Comparison of ENCODE assay signal across 10 mouse cellular contexts in the genomic region with DNA sequence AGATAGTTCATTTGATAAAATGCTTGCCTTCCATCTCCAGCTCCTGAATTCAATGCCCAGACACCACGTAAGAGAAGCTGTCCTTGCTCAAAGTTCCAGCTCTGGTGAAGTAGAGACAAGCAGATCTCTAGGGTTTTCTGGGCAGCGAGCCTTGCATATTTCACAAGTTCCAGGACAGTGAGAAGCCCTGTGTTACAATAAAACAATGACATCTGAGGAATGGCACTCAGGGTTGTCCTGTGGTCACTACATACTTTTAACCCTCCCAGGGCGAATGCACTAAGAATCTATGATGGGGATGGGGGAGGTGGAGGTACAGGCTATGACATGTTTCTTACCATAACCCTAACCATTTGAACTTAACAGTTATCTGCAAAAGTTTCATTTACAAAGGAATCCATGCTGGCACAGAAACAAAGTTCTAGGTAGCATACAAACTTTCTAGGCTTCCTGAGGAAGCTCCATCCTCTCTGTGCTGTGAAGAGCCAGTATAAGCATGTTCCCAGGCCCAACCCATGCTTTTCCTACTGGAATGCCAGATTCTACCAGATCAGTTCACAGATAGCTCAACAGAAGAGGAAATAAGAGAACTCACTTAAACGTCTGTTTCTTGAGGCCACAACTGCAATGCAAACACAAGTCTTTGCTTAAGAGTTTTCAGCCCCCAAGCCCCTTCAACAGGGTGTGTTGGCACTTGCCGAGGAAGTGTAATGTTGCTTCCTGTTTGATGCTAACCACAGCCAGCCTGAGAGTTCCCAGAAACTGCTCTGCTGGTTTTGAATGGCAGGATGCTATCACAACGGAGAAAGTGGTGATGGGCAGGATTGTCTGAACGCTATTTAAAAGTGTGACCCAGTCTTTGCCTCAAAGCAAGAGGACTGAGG. TPM values are rescaled to one million over a fixed set of nuclear protein-coding genes. Genes with fewer than 3 reads are reported as not detected.
DNase-seq lines count a peak whose midpoint lies in the region; ATAC-seq and TF ChIP-seq lines count a peak whose summit lies in the region.
"Had no signal": no experiment of that assay in that cellular context is flagged by ENCODE, and none has a peak within 500 bp of the region (broad histone marks: within the 10 kb centered on the region; RNA-seq: fewer than 3 reads in every experiment).

No protein-coding gene starts in this region.

- no peak for ATAC-seq in midbrain, embryonic 11.5 days (ENCODE audit: low FRiP score)
- no peak for ATAC-seq in midbrain, embryonic 13.5 days

- no peak overlapping the region for H3K27ac ChIP-seq in midbrain, embryonic 11.5 days (ENCODE audit: low read depth, low read length)
- no peak overlapping the region for H3K27ac ChIP-seq in midbrain, embryonic 13.5 days
- H3K27ac ChIP-seq in midbrain, embryonic 10.5 days (replicated peaks) = no peak overlapping the region
- H3K27ac ChIP-seq: liver, embryonic 13.5 days; neural tube, embryonic 13.5 days had no signal

- no peaks in the 10 kb centered on the region for H3K27me3 ChIP-seq in midbrain, embryonic 11.5 days (ENCODE audit: control insufficient read depth, insufficient read depth, low read length)
- no peaks in the 10 kb centered on the region for H3K27me3 ChIP-seq in midbrain, embryonic 13.5 days
- H3K27me3 ChIP-seq in midbrain, embryonic 10.5 days (ENCODE audit: low read depth, poor library complexity, severe bottlenecking) = no peaks in the 10 kb centered on the region
- H3K27me3 ChIP-seq: liver, embryonic 13.5 days; neural tube, embryonic 13.5 days had no signal

- H3K36me3 ChIP-seq in midbrain, embryonic 11.5 days (ENCODE audit: control insufficient read depth, insufficient read depth, low read length) = no peaks in the 10 kb centered on the region
- H3K36me3 ChIP-seq in midbrain, embryonic 13.5 days = no peaks in the 10 kb centered on the region
- H3K36me3 ChIP-seq in midbrain, embryonic 10.5 days = no peaks in the 10 kb centered on the region
- H3K36me3 ChIP-seq: liver, embryonic 13.5 days; neural tube, embryonic 13.5 days had no signal

- no peak overlapping the region for H3K4me3 ChIP-seq in midbrain, embryonic 11.5 days (ENCODE audit: low read depth, low read length)
- no peak overlapping the region for H3K4me3 ChIP-seq in midbrain, embryonic 13.5 days (replicated peaks)
- no peak overlapping the region for H3K4me3 ChIP-seq in lung, adult 2 months (replicated peaks; ENCODE audit: extremely low read depth, low read depth, low read length)
- no peak overlapping the region for H3K4me3 ChIP-seq in midbrain, embryonic 10.5 days
- H3K4me3 ChIP-seq: liver, embryonic 13.5 days; neural tube, embryonic 13.5 days had no signal

- H3K4me1 ChIP-seq in midbrain, embryonic 11.5 days (ENCODE audit: control insufficient read depth, insufficient read depth, low read length) = no peaks in the 10 kb centered on the region
- H3K4me1 ChIP-seq in midbrain, embryonic 13.5 days (replicated peaks) = no peaks in the 10 kb centered on the region
- H3K4me1 ChIP-seq in lung, adult 2 months (ENCODE audit: control insufficient read depth, insufficient read depth, low read length) = peaks cover 11% of the 10 kb centered on the region
- H3K4me1 ChIP-seq in midbrain, embryonic 10.5 days = no peaks in the 10 kb centered on the region
- H3K4me1 ChIP-seq: liver, embryonic 13.5 days; neural tube, embryonic 13.5 days had no signal

- WGBS in midbrain, embryonic 11.5 days = 85% methylated on average over 7 of the region's 7 CpGs
- WGBS in midbrain, embryonic 13.5 days = 81% methylated on average over 7 of the region's 7 CpGs
- 23% methylated on average over 7 of the region's 7 CpGs for WGBS in lung, adult 2 months
- 74% methylated on average over 7 of the region's 7 CpGs for WGBS in midbrain, embryonic 10.5 days

- no peak for TF ChIP-seq CTCF in lung, adult 2 months (IDR thresholded peaks at IDR 0.05; ENCODE audit: insufficient read depth, low read length)

- no peak overlapping the region for H3K9ac ChIP-seq in midbrain, embryonic 11.5 days (ENCODE audit: low read length)
- no peak overlapping the region for H3K9ac ChIP-seq in midbrain, embryonic 13.5 days (replicated peaks)
- H3K9ac ChIP-seq: liver, embryonic 13.5 days; neural tube, embryonic 13.5 days had no signal

- no peak for TF ChIP-seq POLR2A in lung, adult 2 months (IDR thresholded peaks at IDR 0.05; ENCODE audit: borderline replicate concordance, extremely low read depth, low read depth, low read length)

- DNase-seq in midbrain, embryonic 11.5 days (ENCODE audit: low spot score, missing footprints) = peak; percentile 33
- DNase-seq in fibroblast of lung, adult 2 months (ENCODE audit: low read depth) = peak; percentile 59
- DNase-seq in lung, adult 2 months = peak; percentile 6
- DNase-seq in thymus, postnatal 14 days = peak; percentile 75
- no peak for DNase-seq in frontal cortex, postnatal 36 days (ENCODE audit: low spot score in 2 of 2)
- DNase-seq in left cerebral cortex, adult 9 months (ENCODE audit: low spot score in 2 of 2) = no peak
- no peak for DNase-seq in midbrain, embryonic 10.5 days (ENCODE audit: low spot score)
- DNase-seq: liver, embryonic 13.5 days had no signal

- H3K9me3 ChIP-seq in midbrain, embryonic 11.5 days (ENCODE audit: control insufficient read depth, low read length) = no peaks in the 10 kb centered on the region
- H3K9me3 ChIP-seq in midbrain, embryonic 13.5 days = no peaks in the 10 kb centered on the region
- H3K9me3 ChIP-seq in midbrain, embryonic 10.5 days (replicated peaks) = no peaks in the 10 kb centered on the region
- H3K9me3 ChIP-seq: liver, embryonic 13.5 days; neural tube, embryonic 13.5 days had no signal

- no peak overlapping the region for H3K4me2 ChIP-seq in midbrain, embryonic 11.5 days
- H3K4me2 ChIP-seq in midbrain, embryonic 13.5 days (replicated peaks) = no peak overlapping the region
- H3K4me2 ChIP-seq: liver, embryonic 13.5 days; neural tube, embryonic 13.5 days had no signal

RNA-seq across cellular contexts. Expression of a gene that starts 48.4 kb away (rescaled TPM):
- 0.37 and 0.40 TPM in 2 replicates for polyA plus RNA-seq in midbrain, embryonic 11.5 days (2014; fragmentation: Nextera tagmentation; extraction: Ambion mirVana)
- 0.14 and 0.23 TPM in 2 replicates for polyA plus RNA-seq in midbrain, embryonic 13.5 days (2015; fragmentation: Nextera tagmentation; extraction: Ambion mirVana)
- 2.7 and 3.5 TPM in 2 replicates for polyA plus RNA-seq in lung, adult 2 months (2012; rRNA removed)
- polyA plus RNA-seq in midbrain, embryonic 10.5 days (2016; fragmentation: Nextera tagmentation; extraction: Ambion mirVana) = 0.34 and 0.42 TPM in 2 replicates

Comparison
In these comparisons a context has a peak if more than half of its experiments do, and no peak if none do; other contexts are left out.
1. DNase-seq: peak in midbrain, embryonic 11.5 days (single experiment), fibroblast of lung, adult 2 months (single experiment), lung, adult 2 months (single experiment) and thymus, postnatal 14 days (single experiment); none in frontal cortex, postnatal 36 days (0 of 2), left cerebral cortex, adult 9 months (0 of 2) and midbrain, embryonic 10.5 days (single experiment).